In genomic region chr11:117459148-117459547, GRCm38 (mm10) we compare ENCODE assay signal across 24 mouse cellular contexts. TPM values are rescaled to one million over a fixed set of nuclear protein-coding genes. Genes with fewer than 3 reads are reported as not detected.
DNase-seq lines count a peak whose midpoint lies in the region; ATAC-seq lines count a peak whose summit lies in the region.
"Had no signal": no experiment of that assay in that cellular context is flagged by ENCODE, and none has a peak within 500 bp of the region (broad histone marks: within the 10 kb centered on the region; RNA-seq: fewer than 3 reads in every experiment).

No protein-coding gene starts in this region.

- H3K9ac ChIP-seq in kidney, embryonic 14.5 days (ENCODE audit: low read depth, low read length), result no peak overlapping the region
- H3K9ac ChIP-seq: forebrain, embryonic 12.5 days; limb, embryonic 13.5 days; liver, embryonic 13.5 days; lung, embryonic 14.5 days; midbrain, embryonic 15.5 days had no signal

- H3K27ac ChIP-seq in kidney, embryonic 14.5 days (ENCODE audit: low read depth, low read length), result no peak overlapping the region
- H3K27ac ChIP-seq: forebrain, embryonic 12.5 days; limb, embryonic 13.5 days; liver, embryonic 13.5 days; midbrain, embryonic 15.5 days; stomach, postnatal 0 days had no signal

- 0 out of 2 replicates have a peak overlapping the region, but pooled peaks have one; percentile 6 for H3K4me3 ChIP-seq in kidney, embryonic 14.5 days (ENCODE audit: low read length)
- H3K4me3 ChIP-seq: forebrain, embryonic 12.5 days; limb, embryonic 13.5 days; liver, embryonic 13.5 days; midbrain, embryonic 15.5 days; myocyte had no signal

- peak overlapping the region; percentile 30 for H3K4me2 ChIP-seq in kidney, embryonic 14.5 days (replicated peaks; ENCODE audit: low read depth, low read length)
- H3K4me2 ChIP-seq: forebrain, embryonic 12.5 days; limb, embryonic 13.5 days; liver, embryonic 13.5 days; lung, embryonic 14.5 days; midbrain, embryonic 15.5 days had no signal

- H3K9me3 ChIP-seq in kidney, embryonic 14.5 days (ENCODE audit: control insufficient read depth, low read length), result no peaks in the 10 kb centered on the region
- H3K9me3 ChIP-seq: forebrain, embryonic 12.5 days; liver, embryonic 13.5 days; midbrain, embryonic 15.5 days had no signal

- H3K4me1 ChIP-seq in kidney, embryonic 14.5 days (ENCODE audit: control insufficient read depth, insufficient read depth, low read length), result peaks cover 15% of the 10 kb centered on the region; the same call in 1 of the 2 replicates
- H3K4me1 ChIP-seq: liver, embryonic 13.5 days had no signal

- no peaks in the 10 kb centered on the region for H3K36me3 ChIP-seq in kidney, embryonic 14.5 days (ENCODE audit: control insufficient read depth, insufficient read depth, low read length)
- H3K36me3 ChIP-seq: forebrain, embryonic 12.5 days; limb, embryonic 13.5 days; liver, embryonic 13.5 days; midbrain, embryonic 15.5 days had no signal

- H3K27me3 ChIP-seq in kidney, embryonic 14.5 days (ENCODE audit: control insufficient read depth, insufficient read depth, low read length), result peaks cover 21% of the 10 kb centered on the region; the same call in 1 of the 2 replicates
- H3K27me3 ChIP-seq: midbrain, embryonic 15.5 days had no signal

- peak; percentile 81 for ATAC-seq in kidney, embryonic 14.5 days (ENCODE audit: low FRiP score, low TSS enrichment)
- ATAC-seq: CD4-positive, CD25-positive, alpha-beta regulatory T cell, adult 4 months; midbrain, embryonic 15.5 days had no signal

- WGBS in kidney, embryonic 14.5 days, result 0% methylated on average over 8 of the region's 8 CpGs

- DNase-seq in kidney, postnatal 25 days, result no peak
- DNase-seq in A20 (ENCODE audit: low read depth, low spot score) (peak; percentile 82), ZHBTc4 (ENCODE audit: low read depth, low spot score) (peak; percentile 38)
- DNase-seq in B cell, adult 2 months, result peak; percentile 20 to 39
- no peak for DNase-seq in urinary bladder, postnatal 14 days (ENCODE audit: low spot score)
- DNase-seq in thymus, postnatal 10 days (ENCODE audit: low spot score in 2 of 2), result no peak
- DNase-seq: adrenal gland, adult 8-10 months; cerebellum, adult 9-10 months; gastrocnemius, postnatal 10 days; heart, adult 18-20 months; heart, postnatal 4 days; liver, embryonic 13.5 days; lung, embryonic 14.5 days; lung, postnatal 36 days; right cerebral cortex, postnatal 25 days had no signal

RNA-seq across cellular contexts. Expression of gene Gm11733, which starts 25.0 kb away (rescaled TPM):
- 0.09 TPM in 1 of 2 replicates, not detected in the other for polyA plus RNA-seq in kidney, embryonic 14.5 days (2014; fragmentation: Nextera tagmentation; extraction: Ambion mirVana)
- polyA plus RNA-seq: CD4-positive, CD25-positive, alpha-beta regulatory T cell, adult 4 months; limb, embryonic 13.5 days; liver, embryonic 13.5 days; midbrain, embryonic 15.5 days; myocyte; neural tube, embryonic 14.5 days; stomach, postnatal 0 days; thymus, postnatal 0 days had no signal

Comparison
In these comparisons a context has a peak if more than half of its experiments do, and no peak if none do; other contexts are left out.
1. DNase-seq: peak in A20 (single experiment), B cell, adult 2 months (2 of 2) and ZHBTc4 (single experiment); none in kidney, postnatal 25 days (0 of 2), urinary bladder, postnatal 14 days (single experiment) and thymus, postnatal 10 days (0 of 2).